Mouse (Mus musculus) hindbrain, embryonic 12.5 days (tissue): ENCODE results near the gene Nsun2. TPM values are rescaled to one million over a fixed set of nuclear protein-coding genes. Genes with fewer than 3 reads are reported as not detected.
"Not testable (repeated sequence)": the region's sequence is repeated elsewhere in the genome, so short reads cannot be mapped to it uniquely, and the experiment has no call there.

Experiments
- ATAC-seq: fragments of 200-750 bp; cut with Nextera tagmentation; 2 replicates; pipeline ENCODE4 v1.8.0; 2017; ENCODE audit warnings: moderate TSS enrichment; ENCODE audit not compliant: low FRiP score
- H3K27ac ChIP-seq: fragments of 300-500 bp; sonication (generic); 2 replicates; pipeline ENCODE4 v1.5.1; 2016; ENCODE audit warnings: mild to moderate bottlenecking
- H3K27me3 ChIP-seq: fragments of 300-500 bp; sonication (generic); 2 replicates; pipeline ENCODE4 v1.6.1; 2016; ENCODE audit warnings: mild to moderate bottlenecking
- H3K36me3 ChIP-seq: fragments of 300-500 bp; sonication (generic); 2 replicates; pipeline ENCODE4 v1.6.1; 2016; ENCODE audit warnings: mild to moderate bottlenecking
- H3K4me1 ChIP-seq: fragments of 300-500 bp; sonication (generic); 2 replicates; pipeline ENCODE4 v1.6.1; 2016
- H3K4me2 ChIP-seq: fragments of 300-500 bp; sonication (generic); replicated peaks from 2 replicates; pipeline ENCODE4 v1.6.1; 2016; ENCODE audit warnings: mild to moderate bottlenecking
- H3K4me3 ChIP-seq: fragments of 300-500 bp; sonication (generic); 2 replicates; pipeline ENCODE4 v1.5.1; 2016; ENCODE audit warnings: mild to moderate bottlenecking
- H3K9ac ChIP-seq: fragments of 300-500 bp; sonication (generic); 2 replicates; pipeline ENCODE4 v1.6.1; 2016; ENCODE audit warnings: mild to moderate bottlenecking, moderate library complexity
- H3K9me3 ChIP-seq: fragments of 300-500 bp; sonication (generic); replicated peaks from 2 replicates; pipeline ENCODE4 v1.6.1; 2016; ENCODE audit warnings: mild to moderate bottlenecking
- WGBS: fragments of 180-500 bp; shearing (Covaris S2); methylation state at CpG from one replicate; pipeline ENCODE4 v1.1.7; 2016; 5-methylcytosine and 5-hydroxymethylcytosine counted together
- polyA plus RNA-seq: library from polyadenylated mRNA; unstranded; fragments of >200 nt; fragmentation: Nextera tagmentation; extraction: Ambion mirVana; gene quantifications from 2 replicates; pipeline ENCODE4 v1.2.1, GENCODE M21; 2016

The Nsun2 gene
- polyA plus RNA-seq, 1 experiment from 2014 or later, result 91.8 TPM

GRCm38 (mm10) chr13:69585828-69586227 is 52.3 kb downstream of the Nsun2 start:
- H3K27me3 ChIP-seq, result no peaks in the 10 kb centered on the region
- WGBS, result 60% methylated on average over 6 of the region's 6 CpGs
- H3K36me3 ChIP-seq, result no peaks in the 10 kb centered on the region
- H3K27ac ChIP-seq, result no peak overlapping the region
- H3K4me1 ChIP-seq, result no peaks in the 10 kb centered on the region
- H3K4me2 ChIP-seq, result no peak overlapping the region
- H3K9me3 ChIP-seq, result no peaks in the 10 kb centered on the region
- H3K9ac ChIP-seq, result no peak overlapping the region
- no peak overlapping the region for H3K4me3 ChIP-seq
- ATAC-seq, result no peak

- H3K4me1 ChIP-seq, result no peaks in the 10 kb centered on the region
- no peak overlapping the region for H3K4me3 ChIP-seq
- no peak overlapping the region for H3K9ac ChIP-seq
- 64% methylated on average over 10 of the region's 10 CpGs for WGBS
- no peak for ATAC-seq
- H3K4me2 ChIP-seq, result no peak overlapping the region
- no peak overlapping the region for H3K27ac ChIP-seq
- H3K9me3 ChIP-seq, result no peaks in the 10 kb centered on the region
- H3K27me3 ChIP-seq, result no peaks in the 10 kb centered on the region
- H3K36me3 ChIP-seq, result no peaks in the 10 kb centered on the region
These were observed 52.8 kb downstream of the Nsun2 start for GRCm38 (mm10) chr13:69586337-69586736.

DNA sequence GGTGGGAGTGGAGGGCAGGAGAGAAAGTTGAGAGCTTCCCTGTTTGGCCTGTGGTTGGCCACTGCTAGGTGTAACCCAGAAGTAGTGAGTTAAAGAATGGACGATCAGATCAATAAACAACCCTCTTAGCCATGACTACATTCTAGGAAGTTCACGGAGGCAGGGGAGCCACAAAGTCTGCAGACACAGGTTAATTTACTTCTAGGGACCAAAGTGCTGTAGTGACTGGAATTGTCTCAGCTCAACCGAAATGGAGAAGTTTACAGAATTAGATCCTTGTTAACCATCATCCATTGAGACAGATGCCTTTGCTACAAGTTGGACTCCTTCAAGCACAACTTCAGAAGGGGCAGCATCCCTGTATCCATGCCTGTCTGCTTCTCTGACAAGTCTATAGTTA is 54.3 kb downstream of the Nsun2 start:
- H3K4me1 ChIP-seq, result no peaks in the 10 kb centered on the region
- H3K9me3 ChIP-seq, result no peaks in the 10 kb centered on the region
- H3K9ac ChIP-seq, result no peak overlapping the region
- 83% methylated on average over 3 of the region's 3 CpGs for WGBS
- H3K36me3 ChIP-seq, result no peaks in the 10 kb centered on the region
- H3K27ac ChIP-seq, result no peak overlapping the region
- no peak for ATAC-seq
- no peak overlapping the region for H3K4me2 ChIP-seq
- H3K27me3 ChIP-seq, result no peaks in the 10 kb centered on the region
- H3K4me3 ChIP-seq, result no peak overlapping the region

- Histone ChIP-seq H3K9me3 (no peaks in the 10 kb centered on the region), H3K36me3 (no peaks in the 10 kb centered on the region), H3K4me1 (no peaks in the 10 kb centered on the region), H3K27ac (no peak overlapping the region), H3K9ac (no peak overlapping the region), H3K4me3 (no peak overlapping the region), H3K4me2 (no peak overlapping the region), H3K27me3 (no peaks in the 10 kb centered on the region)
- no peak for ATAC-seq
- WGBS, result 71% methylated on average over 6 of the region's 6 CpGs
These were observed 54.7 kb downstream of the Nsun2 start for GRCm38 (mm10) chr13:69588263-69588662.

- Histone ChIP-seq H3K4me2 (no peak overlapping the region), H3K4me1 (no peaks in the 10 kb centered on the region), H3K4me3 (no peak overlapping the region), H3K36me3 (no peaks in the 10 kb centered on the region), H3K9ac (no peak overlapping the region), H3K9me3 (no peaks in the 10 kb centered on the region), H3K27me3 (no peaks in the 10 kb centered on the region), H3K27ac (no peak overlapping the region)
- no peak for ATAC-seq
- WGBS, result 96% methylated on average over 5 of the region's 5 CpGs
These were observed 57.8 kb downstream of the Nsun2 start for GRCm38 (mm10) chr13:69591338-69591737.

DNA sequence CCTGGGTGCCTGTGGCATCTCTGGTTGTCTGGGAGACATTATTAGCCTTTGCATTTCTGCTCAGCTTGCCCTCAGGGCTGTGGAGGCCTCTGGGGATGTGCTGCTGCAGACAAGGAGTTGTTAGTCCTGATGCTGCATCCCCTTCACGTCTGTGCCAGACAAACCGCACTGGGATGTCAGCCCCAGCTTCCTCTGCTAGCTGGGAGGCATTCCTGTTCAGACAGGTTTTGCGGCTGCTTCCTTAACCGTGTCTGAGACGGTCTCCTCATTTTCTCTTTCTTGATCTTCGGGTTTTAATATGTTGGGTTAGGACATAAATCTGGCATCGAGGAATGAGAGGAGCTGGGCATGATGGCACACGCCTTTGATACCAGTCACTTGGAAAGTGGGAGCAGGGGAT is 58.7 kb downstream of the Nsun2 start:
- H3K9me3 ChIP-seq, result no peaks in the 10 kb centered on the region
- WGBS, result 86% methylated on average over 8 of the region's 8 CpGs

GRCm38 (mm10) chr13:69593453-69593852 is 59.9 kb downstream of the Nsun2 start:
- H3K27ac ChIP-seq, result no peak overlapping the region
- no peaks in the 10 kb centered on the region for H3K9me3 ChIP-seq
- H3K4me3 ChIP-seq, result no peak overlapping the region
- H3K27me3 ChIP-seq, result no peaks in the 10 kb centered on the region
- no peak for ATAC-seq
- no peak overlapping the region for H3K4me2 ChIP-seq
- no peaks in the 10 kb centered on the region for H3K36me3 ChIP-seq
- H3K9ac ChIP-seq, result no peak overlapping the region
- H3K4me1 ChIP-seq, result no peaks in the 10 kb centered on the region
- 74% methylated on average over 8 of the region's 8 CpGs for WGBS

More for the DNA sequence above, 58.7 kb downstream of the Nsun2 start:
- Histone ChIP-seq H3K9ac (no peak overlapping the region), H3K27me3 (no peaks in the 10 kb centered on the region), H3K36me3 (no peaks in the 10 kb centered on the region), H3K4me1 (no peaks in the 10 kb centered on the region), H3K4me3 (no peak overlapping the region), H3K27ac (no peak overlapping the region), H3K4me2 (no peak overlapping the region)
- ATAC-seq, result no peak

DNA sequence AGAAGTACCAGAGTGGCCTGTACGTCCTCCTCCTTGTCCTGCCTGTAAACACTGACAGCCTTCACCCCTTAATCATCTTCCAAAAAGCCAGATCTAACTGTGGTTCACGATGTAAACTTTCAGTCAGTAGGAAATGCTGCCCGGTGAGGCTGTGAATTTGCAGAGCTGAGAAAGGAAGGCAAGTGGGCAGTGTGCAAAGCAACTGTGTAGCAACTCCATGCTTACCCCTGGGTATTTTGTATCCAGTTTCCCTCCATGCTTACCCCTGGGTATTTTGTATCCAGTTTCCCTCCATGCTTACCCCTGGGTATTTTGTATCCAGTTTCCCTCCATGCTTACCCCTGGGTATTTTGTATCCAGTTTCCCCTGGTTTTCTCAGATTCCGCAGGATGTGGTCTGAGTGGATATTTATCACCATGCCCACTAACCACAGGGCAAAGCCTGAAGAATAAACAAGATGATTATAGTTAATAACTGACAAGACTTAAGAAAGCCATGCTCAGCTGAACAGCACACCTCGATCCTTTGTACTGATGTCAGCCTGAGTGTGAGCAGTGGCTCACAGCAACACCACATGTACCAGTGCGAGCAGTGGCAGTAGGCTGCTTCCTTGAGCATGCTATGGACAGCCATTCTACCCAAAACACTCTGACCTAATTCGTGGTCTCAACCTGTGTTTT is 61.2 kb downstream of the Nsun2 start:
- Histone ChIP-seq H3K27me3 (no peaks in the 10 kb centered on the region), H3K4me1 (no peaks in the 10 kb centered on the region), H3K36me3 (no peaks in the 10 kb centered on the region), H3K9ac (no peak overlapping the region), H3K4me2 (no peak overlapping the region), H3K9me3 (no peaks in the 10 kb centered on the region), H3K27ac (no peak overlapping the region), H3K4me3 (no peak overlapping the region)
- 87% methylated on average over 7 of the region's 7 CpGs for WGBS
- no peak for ATAC-seq

- H3K9ac ChIP-seq, result no peak overlapping the region
- no peak overlapping the region for H3K27ac ChIP-seq
- no peaks in the 10 kb centered on the region for H3K36me3 ChIP-seq
- ATAC-seq, result no peak
- no peaks in the 10 kb centered on the region for H3K4me1 ChIP-seq
- no peak overlapping the region for H3K4me2 ChIP-seq
- no peaks in the 10 kb centered on the region for H3K9me3 ChIP-seq
- no peak overlapping the region for H3K4me3 ChIP-seq
- WGBS, result 92% methylated on average over 6 of the region's 6 CpGs
- H3K27me3 ChIP-seq, result no peaks in the 10 kb centered on the region
These were observed 62.4 kb downstream of the Nsun2 start for GRCm38 (mm10) chr13:69595911-69596310.

GRCm38 (mm10) chr13:69596515-69596914 is 63.0 kb downstream of the Nsun2 start:
- H3K4me2 ChIP-seq, result no peak overlapping the region
- WGBS, result 87% methylated on average over 2 of the region's 2 CpGs
- H3K36me3 ChIP-seq, result no peaks in the 10 kb centered on the region
- no peak overlapping the region for H3K4me3 ChIP-seq
- H3K4me1 ChIP-seq, result no peaks in the 10 kb centered on the region
- no peak for ATAC-seq
- no peaks in the 10 kb centered on the region for H3K9me3 ChIP-seq
- no peaks in the 10 kb centered on the region for H3K27me3 ChIP-seq
- no peak overlapping the region for H3K27ac ChIP-seq
- no peak overlapping the region for H3K9ac ChIP-seq

GRCm38 (mm10) chr13:69598867-69599266 is 65.3 kb downstream of the Nsun2 start:
- Histone ChIP-seq H3K9ac (no peak overlapping the region), H3K4me1 (no peaks in the 10 kb centered on the region), H3K27me3 (no peaks in the 10 kb centered on the region), H3K4me2 (no peak overlapping the region), H3K36me3 (no peaks in the 10 kb centered on the region), H3K9me3 (no peaks in the 10 kb centered on the region), H3K27ac (no peak overlapping the region), H3K4me3 (no peak overlapping the region)
- 86% methylated on average over 10 of the region's 10 CpGs for WGBS
- ATAC-seq, result no peak

DNA sequence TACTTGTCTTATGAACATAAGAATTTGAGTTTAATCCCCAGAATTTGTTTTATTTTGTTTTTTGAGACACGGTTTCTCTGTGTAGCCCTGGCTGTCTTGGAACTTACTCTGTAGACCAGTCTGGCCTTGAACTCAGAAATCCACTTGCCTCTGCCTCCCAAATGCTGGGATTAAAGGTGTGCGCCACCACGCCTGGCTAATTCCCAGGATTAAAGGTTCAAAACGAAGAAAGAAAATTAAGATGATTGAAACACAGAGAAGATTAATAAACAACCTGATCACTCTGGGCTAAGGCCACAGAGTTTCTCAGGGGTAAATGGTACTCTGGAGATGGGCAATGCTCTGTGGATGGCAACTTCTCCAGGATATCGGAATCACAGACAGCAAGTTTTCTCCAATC is 67.3 kb downstream of the Nsun2 start:
- H3K36me3 ChIP-seq, H3K27me3 ChIP-seq, H3K9ac ChIP-seq, ATAC-seq, H3K27ac ChIP-seq, H3K4me1 ChIP-seq, H3K4me3 ChIP-seq, H3K9me3 ChIP-seq, H3K4me2 ChIP-seq: not testable (repeated sequence)
- WGBS, result 91% methylated on average over 5 of the region's 5 CpGs

DNA sequence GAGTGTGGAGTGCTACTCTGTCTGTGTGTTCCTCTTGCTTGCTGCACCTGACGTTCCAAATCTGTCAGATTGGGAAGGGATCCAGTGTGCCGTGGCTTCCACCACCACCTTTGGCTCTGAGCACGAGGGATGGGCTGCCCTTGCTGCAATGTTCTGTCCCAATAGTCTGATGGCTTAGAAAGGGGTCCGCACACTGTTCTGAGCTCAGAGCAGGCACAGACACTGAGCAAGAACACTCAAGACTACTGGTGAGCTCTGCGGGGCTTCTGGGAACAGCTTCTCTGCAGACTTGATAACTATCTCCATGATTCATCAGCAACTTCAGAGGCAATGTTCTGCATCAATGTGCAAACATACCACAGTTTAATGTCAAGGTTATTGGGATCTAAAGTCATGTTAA is 67.8 kb downstream of the Nsun2 start:
- Histone ChIP-seq H3K4me3 (no peak overlapping the region), H3K4me1 (no peaks in the 10 kb centered on the region), H3K4me2 (no peak overlapping the region), H3K36me3 (no peaks in the 10 kb centered on the region), H3K9me3 (no peaks in the 10 kb centered on the region), H3K27me3 (no peaks in the 10 kb centered on the region), H3K27ac (no peak overlapping the region), H3K9ac (no peak overlapping the region)
- no peak for ATAC-seq
- 87% methylated on average over 5 of the region's 5 CpGs for WGBS
